Mouse (Mus musculus): ENCODE measurements at regions not wholly inside any gene's neighbourhood (a gene's known extent, or its start where the extent isn't known, plus 50 kb on each side); places are given as distances from the start of the nearest gene placed in this dataset.

GRCm38 (mm10) chr14:58657263-58657662, 485.4 kb downstream of the 1700129C05Rik start:
- no peak for TF ChIP-seq ETS1 (IDR thresholded peaks at IDR 0.05; ENCODE audit: low read depth, low read length)
- TF ChIP-seq NRF1 (IDR thresholded peaks at IDR 0.05; ENCODE audit: insufficient read depth, low read depth, low read length, poor library complexity, severe bottlenecking): no peak
- no peak for TF ChIP-seq ZKSCAN1 (IDR thresholded peaks at IDR 0.05; ENCODE audit: low read depth, low read length)
- TF ChIP-seq CHD1 (IDR thresholded peaks at IDR 0.05; ENCODE audit: low read depth, low read length): no peak
- no peak for TF ChIP-seq CHD2 (IDR thresholded peaks at IDR 0.05; ENCODE audit: low read length)
- TF ChIP-seq GABPA (IDR thresholded peaks at IDR 0.05; ENCODE audit: low read depth, low read length): no peak
- no peak for TF ChIP-seq TBP (IDR thresholded peaks at IDR 0.05; ENCODE audit: low read depth, low read length)
- TF ChIP-seq POLR2AphosphoS2 (IDR thresholded peaks at IDR 0.05; ENCODE audit: low read length): no peak
- no peak for TF ChIP-seq CTCF (IDR thresholded peaks at IDR 0.05 in 2 of 3, conservative IDR thresholded peaks at IDR 0.05 in 1 of 3; ENCODE audit: control insufficient read depth in 1 of 3, insufficient read depth in 1 of 3, low read depth in 2 of 3, low read length in 3 of 3, poor library complexity in 1 of 3, severe bottlenecking in 1 of 3)
- no peak for TF ChIP-seq USF2 (IDR thresholded peaks at IDR 0.05; ENCODE audit: borderline replicate concordance in 1 of 2, insufficient read depth in 1 of 2, low read depth in 1 of 2, low read length in 2 of 2)
- TF ChIP-seq MAZ (IDR thresholded peaks at IDR 0.05; ENCODE audit: low read depth, low read length): no peak
- no peak for TF ChIP-seq SIN3A (IDR thresholded peaks at IDR 0.05; ENCODE audit: low read length)
- no peak for TF ChIP-seq UBTF (IDR thresholded peaks at IDR 0.05; ENCODE audit: borderline replicate concordance, insufficient read depth, low read depth, low read length)
- no peak for TF ChIP-seq MYB (IDR thresholded peaks at IDR 0.05; ENCODE audit: low read depth, low read length)
- Histone ChIP-seq H3K36me3 (ENCODE audit: control insufficient read depth in 1 of 2, insufficient read depth in 2 of 2, low read length in 2 of 2) (no peaks in the 10 kb centered on the region), H3K9ac (ENCODE audit: control insufficient read depth, low read depth, low read length, poor library complexity, severe bottlenecking) (no peak overlapping the region), H3K4me3 (ENCODE audit: control insufficient read depth in 1 of 2, insufficient read depth in 1 of 2, low read depth in 2 of 2, low read length in 2 of 2) (no peak overlapping the region), H3K9me3 (replicated peaks; ENCODE audit: insufficient read depth, low read length) (no peaks in the 10 kb centered on the region), H3K27me3 (ENCODE audit: control insufficient read depth in 1 of 2, insufficient read depth in 2 of 2, low read length in 2 of 2) (no peaks in the 10 kb centered on the region), H3K27ac (ENCODE audit: control insufficient read depth, low read depth, low read length) (no peak overlapping the region), H3K79me2 (ENCODE audit: control insufficient read depth, insufficient read depth, low read length, poor library complexity) (no peaks in the 10 kb centered on the region), H3K4me1 (ENCODE audit: control insufficient read depth in 1 of 2, insufficient read depth in 2 of 2, low read length in 2 of 2) (no peaks in the 10 kb centered on the region)
- no peak for DNase-seq (ENCODE audit: low read depth, low spot score)

- H3K4me1 ChIP-seq (ENCODE audit: control insufficient read depth in 1 of 2, insufficient read depth in 2 of 2, low read length in 2 of 2): no peaks in the 10 kb centered on the region
- H3K9me3 ChIP-seq (replicated peaks; ENCODE audit: insufficient read depth, low read length): no peaks in the 10 kb centered on the region
- H3K9ac ChIP-seq (ENCODE audit: control insufficient read depth, low read depth, low read length, poor library complexity, severe bottlenecking): no peak overlapping the region
- H3K4me3 ChIP-seq (ENCODE audit: control insufficient read depth in 1 of 2, insufficient read depth in 1 of 2, low read depth in 2 of 2, low read length in 2 of 2): no peak overlapping the region
- no peaks in the 10 kb centered on the region for H3K79me2 ChIP-seq (ENCODE audit: control insufficient read depth, insufficient read depth, low read length, poor library complexity)
- no peak overlapping the region for H3K27ac ChIP-seq (ENCODE audit: control insufficient read depth, low read depth, low read length)
- no peaks in the 10 kb centered on the region for H3K27me3 ChIP-seq (ENCODE audit: control insufficient read depth in 1 of 2, insufficient read depth in 2 of 2, low read length in 2 of 2)
- H3K36me3 ChIP-seq (ENCODE audit: control insufficient read depth in 1 of 2, insufficient read depth in 2 of 2, low read length in 2 of 2): no peaks in the 10 kb centered on the region
- DNase-seq (ENCODE audit: low read depth, low spot score): no peak
- TF ChIP-seq MYC (IDR thresholded peaks at IDR 0.05; ENCODE audit: low read depth, low read length) (no peak), ZMIZ1 (IDR thresholded peaks at IDR 0.05; ENCODE audit: low read depth, low read length) (no peak), POLR2A (IDR thresholded peaks at IDR 0.05; ENCODE audit: control insufficient read depth in 1 of 2, insufficient read depth in 1 of 2, low read depth in 1 of 2, low read length in 2 of 2, poor library complexity in 1 of 2) (no peak), EP300 (IDR thresholded peaks at IDR 0.05; ENCODE audit: low read depth in 1 of 2, low read length in 2 of 2) (no peak), GATA1 (IDR thresholded peaks at IDR 0.05; ENCODE audit: low read depth, low read length) (no peak), ZNF384 (IDR thresholded peaks at IDR 0.05; ENCODE audit: low read depth, low read length) (no peak)
Measured at GRCm38 (mm10) chr14:58656935-58657238, 485.8 kb downstream of the 1700129C05Rik start.

All from MEL (cell line).